Mouse (Mus musculus) liver, adult 2 months (tissue): Measurements from ENCODE around the gene Sorbs1. TPM values are rescaled to one million over a fixed set of nuclear protein-coding genes. Genes with fewer than 3 reads are reported as not detected.

Experiments used
- DNase-seq: peaks from one replicate; pipeline ENCODE4 v3.0.0-alpha.2; 2011; ENCODE audit warnings: low read depth, low spot score; ENCODE audit errors: extremely low read depth
- H3K27ac ChIP-seq: fragments of 200-500 bp; replicated peaks from 2 replicates; pipeline ENCODE4 v1.5.1; 2012; ENCODE audit warnings: low read depth, mild to moderate bottlenecking, control low read depth, inconsistent platforms, low read length; ENCODE audit not compliant: insufficient read depth
- H3K27me3 ChIP-seq: fragments of 200-500 bp; 2 replicates; pipeline ENCODE4 v1.6.1; 2012; ENCODE audit warnings: mild to moderate bottlenecking, moderate library complexity, low read length, inconsistent platforms; ENCODE audit not compliant: control insufficient read depth, insufficient read depth
- H3K36me3 ChIP-seq: fragments of 200-500 bp; 2 replicates; pipeline ENCODE4 v1.6.1; 2012; ENCODE audit warnings: low read length, inconsistent platforms; ENCODE audit not compliant: control insufficient read depth, insufficient read depth
- H3K4me1 ChIP-seq: fragments of 200-500 bp; 2 replicates; pipeline ENCODE4 v1.6.1; 2011; ENCODE audit warnings: low read length; ENCODE audit not compliant: control insufficient read depth, insufficient read depth
- H3K4me3 ChIP-seq: fragments of 200-500 bp; 2 replicates; pipeline ENCODE4 v1.5.1; 2011; ENCODE audit warnings: low read depth, mild to moderate bottlenecking, control low read depth, low read length, moderate library complexity; ENCODE audit not compliant: insufficient read depth
- H3K79me2 ChIP-seq: fragments of 200-500 bp; 2 replicates; pipeline ENCODE4 v1.6.1; 2012; ENCODE audit warnings: inconsistent platforms, mild to moderate bottlenecking, low read length, moderate library complexity; ENCODE audit not compliant: control insufficient read depth, insufficient read depth
- H3K9ac ChIP-seq: fragments of 200-500 bp; 2 replicates; pipeline ENCODE4 v1.6.1; 2012; ENCODE audit warnings: low read depth, mild to moderate bottlenecking, control low read depth, inconsistent platforms, low read length
- CTCF ChIP-seq: fragments of 200-500 bp; IDR thresholded peaks from 2 replicates; pipeline ENCODE4 v1.5.1; 2011; ENCODE audit warnings: low read depth, low read length, control low read depth
- POLR2A ChIP-seq: fragments of 200-500 bp; IDR thresholded peaks from 2 replicates; pipeline ENCODE4 v1.6.1; 2011; ENCODE audit warnings: low read length, control low read depth; ENCODE audit not compliant: insufficient read depth; ENCODE audit errors: extremely low read depth
- WGBS: fragments of 180-500 bp; shearing (Covaris S2); methylation state at CpG from one replicate; pipeline ENCODE4 v1.1.7; 2018; 5-methylcytosine and 5-hydroxymethylcytosine counted together
- polyA plus RNA-seq: library from polyadenylated mRNA; depleted of rRNA; stranded (reverse); fragments of >200 nt; gene quantifications from 2 replicates; pipeline ENCODE4 v1.2.3, GENCODE M21; 2012
- total RNA-seq: library from RNA; depleted of rRNA; stranded (reverse); fragments of >200 nt; gene quantifications from 2 replicates; pipeline ENCODE4 v1.2.3, GENCODE M21; 2014

Gene Sorbs1
- total and polyA plus RNA-seq, 2 experiments = 12.0 to 41.0 TPM

GRCm38 (mm10) chr19:40325381-40325780 is 188.2 kb downstream of the Sorbs1 start:
- 82% methylated on average over 8 of the region's 8 CpGs for WGBS

GRCm38 (mm10) chr19:40322226-40322625 is 191.4 kb downstream of the Sorbs1 start:
- no peaks in the 10 kb centered on the region; the same call in 1 of the 2 replicates for H3K4me1 ChIP-seq
- peaks cover 73% of the 10 kb centered on the region for H3K36me3 ChIP-seq
- WGBS = 96% methylated on average over 3 of the region's 3 CpGs
- no peak overlapping the region for H3K4me3 ChIP-seq
- DNase-seq = no peak
- no peaks in the 10 kb centered on the region for H3K79me2 ChIP-seq
- H3K9ac ChIP-seq = no peak overlapping the region
- H3K27ac ChIP-seq = no peak overlapping the region
- H3K27me3 ChIP-seq = no peaks in the 10 kb centered on the region
- no peak for TF ChIP-seq CTCF
- TF ChIP-seq POLR2A = no peak

More at GRCm38 (mm10) chr19:40325381-40325780, 188.2 kb downstream of the Sorbs1 start:
- TF ChIP-seq POLR2A (no peak), CTCF (no peak)
- no peaks in the 10 kb centered on the region for H3K79me2 ChIP-seq
- H3K27me3 ChIP-seq = no peaks in the 10 kb centered on the region
- peaks cover 65% of the 10 kb centered on the region for H3K36me3 ChIP-seq
- H3K9ac ChIP-seq = no peak overlapping the region
- H3K4me1 ChIP-seq = no peaks in the 10 kb centered on the region
- H3K27ac ChIP-seq = no peak overlapping the region
- H3K4me3 ChIP-seq = no peak overlapping the region
- DNase-seq = no peak

- no peak overlapping the region for H3K9ac ChIP-seq
- no peaks in the 10 kb centered on the region; the same call in 1 of the 2 replicates for H3K4me1 ChIP-seq
- TF ChIP-seq CTCF (no peak), POLR2A (no peak)
- WGBS = 53% methylated on average over 3 of the region's 3 CpGs
- DNase-seq = peak; percentile 62
- no peaks in the 10 kb centered on the region for H3K79me2 ChIP-seq
- H3K4me3 ChIP-seq = no peak overlapping the region
- peaks cover 65% of the 10 kb centered on the region for H3K36me3 ChIP-seq
- H3K27me3 ChIP-seq = no peaks in the 10 kb centered on the region
- no peak overlapping the region for H3K27ac ChIP-seq
Observed at GRCm38 (mm10) chr19:40319199-40319598, 194.4 kb downstream of the Sorbs1 start.

GRCm38 (mm10) chr19:40318511-40318910 is 195.1 kb downstream of the Sorbs1 start:
- peaks cover 63% of the 10 kb centered on the region for H3K36me3 ChIP-seq
- H3K4me1 ChIP-seq = no peaks in the 10 kb centered on the region; the same call in 1 of the 2 replicates
- no peak overlapping the region for H3K9ac ChIP-seq
- 80% methylated on average over 6 of the region's 6 CpGs for WGBS
- no peak overlapping the region for H3K4me3 ChIP-seq
- H3K27me3 ChIP-seq = no peaks in the 10 kb centered on the region
- TF ChIP-seq CTCF (no peak), POLR2A (no peak)
- no peak for DNase-seq
- H3K79me2 ChIP-seq = no peaks in the 10 kb centered on the region
- no peak overlapping the region for H3K27ac ChIP-seq

GRCm38 (mm10) chr19:40317001-40317400 is 196.6 kb downstream of the Sorbs1 start:
- no peak for DNase-seq
- Histone ChIP-seq H3K36me3 (peaks cover 58% of the 10 kb centered on the region), H3K27me3 (no peaks in the 10 kb centered on the region), H3K4me1 (no peaks in the 10 kb centered on the region; the same call in 1 of the 2 replicates), H3K4me3 (no peak overlapping the region), H3K79me2 (no peaks in the 10 kb centered on the region), H3K27ac (no peak overlapping the region), H3K9ac (no peak overlapping the region)
- no peak for TF ChIP-seq POLR2A
- no peak for TF ChIP-seq CTCF
- WGBS = 83% methylated on average over 4 of the region's 4 CpGs

- Histone ChIP-seq H3K27ac (no peak overlapping the region), H3K27me3 (no peaks in the 10 kb centered on the region)
- WGBS = 94% methylated on average over 11 of the region's 11 CpGs
Observed at GRCm38 (mm10) chr19:40314252-40314651, 199.3 kb downstream of the Sorbs1 start.

More at GRCm38 (mm10) chr19:40314252-40314651, 199.3 kb downstream of the Sorbs1 start:
- Histone ChIP-seq H3K4me3 (no peak overlapping the region), H3K9ac (no peak overlapping the region), H3K79me2 (no peaks in the 10 kb centered on the region), H3K4me1 (no peaks in the 10 kb centered on the region; the same call in 1 of the 2 replicates), H3K36me3 (peaks cover 51% of the 10 kb centered on the region)
- no peak for DNase-seq
- TF ChIP-seq CTCF (no peak), POLR2A (no peak)
